ENCODE assay signal across 9 mouse cellular contexts in the genomic region with DNA sequence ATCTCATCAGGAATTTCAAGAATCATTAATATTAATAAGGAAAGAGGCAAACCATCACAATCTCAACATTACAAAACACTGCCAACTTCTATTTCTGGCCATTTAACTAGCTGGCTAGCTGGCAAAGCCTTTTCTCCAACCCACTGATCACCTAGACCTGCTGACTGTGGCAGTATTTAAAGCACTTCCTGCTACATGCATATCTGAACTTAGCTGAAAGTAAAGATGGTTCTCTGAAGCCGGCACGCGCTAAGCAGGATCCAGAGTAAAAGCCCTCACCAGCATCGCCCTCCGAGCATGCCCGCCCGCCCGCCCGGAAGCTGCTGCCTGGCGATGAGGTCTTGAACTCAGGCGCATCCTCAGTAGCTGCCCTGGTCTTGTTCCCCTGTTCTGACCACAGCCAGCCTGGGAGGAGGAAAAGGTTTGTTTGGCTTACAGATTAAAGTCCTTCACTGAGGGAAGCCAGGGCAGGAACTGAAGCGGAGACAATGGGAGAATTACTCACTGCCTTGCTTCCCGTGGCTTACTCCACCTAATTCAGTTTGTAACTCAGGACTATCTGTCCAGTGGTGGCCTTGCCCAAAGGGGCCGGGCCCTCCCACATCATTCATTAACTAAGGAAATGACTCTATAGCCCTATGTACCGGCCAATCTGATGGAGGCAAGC. TPM values are rescaled to one million over a fixed set of nuclear protein-coding genes. Genes with fewer than 3 reads are reported as not detected.
DNase-seq lines count a peak whose midpoint lies in the region; ATAC-seq and TF ChIP-seq lines count a peak whose summit lies in the region.
"Had no signal": no experiment of that assay in that cellular context is flagged by ENCODE, and none has a peak within 500 bp of the region (broad histone marks: within the 10 kb centered on the region; RNA-seq: fewer than 3 reads in every experiment).

No protein-coding gene starts in this region.

- H3K27ac ChIP-seq in thymus, adult 2 months (ENCODE audit: control insufficient read depth, insufficient read depth, low read length) = no peak overlapping the region
- peak overlapping the region; percentile 34; the same call in 1 of the 2 replicates for H3K27ac ChIP-seq in intestine, embryonic 16.5 days (ENCODE audit: low read length)
- H3K27ac ChIP-seq in lung, embryonic 16.5 days (ENCODE audit: low read length) = peak overlapping the region; percentile 36; the same call in 1 of the 2 replicates
- no peak overlapping the region for H3K27ac ChIP-seq in hindbrain, embryonic 14.5 days

- DNase-seq in thymus, adult 2 months = peak; percentile 2
- DNase-seq in thymus, adult 18-20 months = no peak
- no peak for DNase-seq in right cerebral cortex, postnatal 36 days (ENCODE audit: low spot score in 2 of 2)
- no peak for DNase-seq in gastrocnemius, postnatal 4 days (ENCODE audit: low spot score in 2 of 2)
- no peak for DNase-seq in hindbrain, embryonic 14.5 days (ENCODE audit: low spot score)
- DNase-seq in frontal cortex, postnatal 10 days (ENCODE audit: low spot score in 2 of 2) = no peak

- H3K36me3 ChIP-seq in thymus, adult 2 months (ENCODE audit: control insufficient read depth, insufficient read depth, low read length) = no peaks in the 10 kb centered on the region
- no peaks in the 10 kb centered on the region for H3K36me3 ChIP-seq in intestine, embryonic 16.5 days (ENCODE audit: control insufficient read depth, insufficient read depth, low read length)
- H3K36me3 ChIP-seq in lung, embryonic 16.5 days (ENCODE audit: control insufficient read depth, insufficient read depth, low read length) = no peaks in the 10 kb centered on the region
- no peaks in the 10 kb centered on the region for H3K36me3 ChIP-seq in hindbrain, embryonic 14.5 days (replicated peaks; ENCODE audit: control insufficient read depth, insufficient read depth)

- 18% methylated on average over 15 of the region's 15 CpGs for WGBS in thymus, adult 2 months
- WGBS in intestine, embryonic 16.5 days = 47% methylated on average over 15 of the region's 15 CpGs
- WGBS in lung, embryonic 16.5 days = 57% methylated on average over 15 of the region's 15 CpGs
- WGBS in hindbrain, embryonic 14.5 days = 59% methylated on average over 15 of the region's 15 CpGs

- no peak overlapping the region for H3K9ac ChIP-seq in intestine, embryonic 16.5 days (ENCODE audit: low read depth, low read length)
- H3K9ac ChIP-seq in lung, embryonic 16.5 days (ENCODE audit: low read length) = no peak overlapping the region
- no peak overlapping the region for H3K9ac ChIP-seq in hindbrain, embryonic 14.5 days

- ATAC-seq in intestine, embryonic 16.5 days = peak; percentile 88
- peak; percentile 32 for ATAC-seq in lung, embryonic 16.5 days (ENCODE audit: low read depth)
- no peak for ATAC-seq in hindbrain, embryonic 14.5 days (ENCODE audit: low FRiP score)

- no peak overlapping the region for H3K4me3 ChIP-seq in thymus, adult 2 months (ENCODE audit: control insufficient read depth, insufficient read depth, low read length)
- H3K4me3 ChIP-seq in intestine, embryonic 16.5 days (ENCODE audit: low read length) = peak overlapping the region; percentile 12; the same call in 1 of the 2 replicates
- H3K4me3 ChIP-seq in lung, embryonic 16.5 days (ENCODE audit: low read length) = no peak overlapping the region
- H3K4me3 ChIP-seq in hindbrain, embryonic 14.5 days (replicated peaks; ENCODE audit: low read length) = no peak overlapping the region

- peak overlapping the region; percentile 40 for H3K4me2 ChIP-seq in intestine, embryonic 16.5 days (ENCODE audit: low read depth, low read length)
- H3K4me2 ChIP-seq in lung, embryonic 16.5 days (ENCODE audit: low read depth, low read length) = no peak overlapping the region
- no peak overlapping the region for H3K4me2 ChIP-seq in hindbrain, embryonic 14.5 days (replicated peaks)

- H3K4me1 ChIP-seq in thymus, adult 2 months (replicated peaks; ENCODE audit: control insufficient read depth, insufficient read depth, low read length) = no peaks in the 10 kb centered on the region
- H3K4me1 ChIP-seq in intestine, embryonic 16.5 days (ENCODE audit: control insufficient read depth, insufficient read depth, low read length) = no peaks in the 10 kb centered on the region
- H3K4me1 ChIP-seq in lung, embryonic 16.5 days (replicated peaks; ENCODE audit: control insufficient read depth, insufficient read depth, low read length) = peaks cover 21% of the 10 kb centered on the region
- peaks cover 6% of the 10 kb centered on the region; the same call in 1 of the 2 replicates for H3K4me1 ChIP-seq in hindbrain, embryonic 14.5 days (replicated peaks; ENCODE audit: control insufficient read depth, insufficient read depth, low read length)

- no peak for TF ChIP-seq POLR2A in thymus, adult 2 months (IDR thresholded peaks at IDR 0.05; ENCODE audit: control insufficient read depth, extremely low read depth, insufficient read depth, low read length, poor library complexity)

- H3K9me3 ChIP-seq in intestine, embryonic 16.5 days (ENCODE audit: control insufficient read depth, low read length) = no peaks in the 10 kb centered on the region
- H3K9me3 ChIP-seq in lung, embryonic 16.5 days (ENCODE audit: control insufficient read depth, low read length) = no peaks in the 10 kb centered on the region
- no peaks in the 10 kb centered on the region for H3K9me3 ChIP-seq in hindbrain, embryonic 14.5 days (ENCODE audit: control insufficient read depth, low read length)

- no peaks in the 10 kb centered on the region for H3K27me3 ChIP-seq in thymus, adult 2 months (ENCODE audit: control insufficient read depth, insufficient read depth, low read length)
- no peaks in the 10 kb centered on the region for H3K27me3 ChIP-seq in intestine, embryonic 16.5 days (replicated peaks; ENCODE audit: control insufficient read depth, insufficient read depth, low read length)
- no peaks in the 10 kb centered on the region for H3K27me3 ChIP-seq in lung, embryonic 16.5 days (ENCODE audit: control insufficient read depth, insufficient read depth, low read depth, low read length)
- H3K27me3 ChIP-seq in hindbrain, embryonic 14.5 days (ENCODE audit: control insufficient read depth, insufficient read depth, low read length) = no peaks in the 10 kb centered on the region

- TF ChIP-seq CTCF in thymus, adult 2 months (IDR thresholded peaks at IDR 0.05; ENCODE audit: borderline replicate concordance, control insufficient read depth, extremely low read depth, insufficient read depth, low read length, poor library complexity) = no peak

RNA-seq across cellular contexts. Expression of gene Chn2, which starts 18.1 kb away (rescaled TPM):
- 6.1 and 7.6 TPM in 2 replicates for polyA plus RNA-seq in thymus, adult 2 months (2012; rRNA removed)
- 20.2 and 20.8 TPM in 2 replicates for polyA plus RNA-seq in intestine, embryonic 16.5 days (2015; fragmentation: Nextera tagmentation; extraction: Ambion mirVana)
- 9.4 and 11.1 TPM in 2 replicates for polyA plus RNA-seq in lung, embryonic 16.5 days (2015; fragmentation: Nextera tagmentation; extraction: Ambion mirVana)
- total RNA-seq in gastrocnemius, postnatal 4 days (2021) = 1 to 10 TPM; 9.6 to 9.8 TPM
- 28.3 and 43.9 TPM in 2 replicates for polyA plus RNA-seq in hindbrain, embryonic 14.5 days (2014; fragmentation: Nextera tagmentation; extraction: Ambion mirVana)

RNA-seq across cellular contexts. Expression of gene Cpvl, which starts 42.8 kb away (rescaled TPM):
- not detected in 2 replicates for polyA plus RNA-seq in thymus, adult 2 months (2012; rRNA removed)
- 0.09 and 0.34 TPM in 2 replicates for polyA plus RNA-seq in intestine, embryonic 16.5 days (2015; fragmentation: Nextera tagmentation; extraction: Ambion mirVana)
- 0.10 TPM in 1 of 2 replicates, not detected in the other for polyA plus RNA-seq in lung, embryonic 16.5 days (2015; fragmentation: Nextera tagmentation; extraction: Ambion mirVana)
- total RNA-seq in gastrocnemius, postnatal 4 days (2021) = under 1 TPM in 1 of 2 experiments, not detected in 1; 0.17 TPM
- not detected in 2 replicates for polyA plus RNA-seq in hindbrain, embryonic 14.5 days (2014; fragmentation: Nextera tagmentation; extraction: Ambion mirVana)
- total RNA-seq: neutrophil, adult 5-6 weeks had no signal

Comparison
In these comparisons a context has a peak if more than half of its experiments do, and no peak if none do; other contexts are left out.
1. H3K27ac ChIP-seq: peak in intestine, embryonic 16.5 days (single experiment) and lung, embryonic 16.5 days (single experiment); none in thymus, adult 2 months (single experiment) and hindbrain, embryonic 14.5 days (single experiment).